Mouse (Mus musculus): ENCODE results near the gene Opcml. TPM values are rescaled to one million over a fixed set of nuclear protein-coding genes. Genes with fewer than 3 reads are reported as not detected.

Gene Opcml
- total RNA-seq, 1 experiment: 0.49 TPM

GRCm38 (mm10) chr9:28364473-28365159 is 574.0 kb downstream of the Opcml start:
- Histone ChIP-seq H3K36me3 (ENCODE audit: control insufficient read depth, insufficient read depth, low read length, poor library complexity, severe bottlenecking) (no peaks in the 10 kb centered on the region), H3K9me3 (ENCODE audit: control insufficient read depth, insufficient read depth, low read depth, low read length) (no peaks in the 10 kb centered on the region), H3K27ac (ENCODE audit: insufficient read depth, low read depth, low read length, poor library complexity, severe bottlenecking) (no peak overlapping the region), H3K9ac (ENCODE audit: insufficient read depth, low read depth, low read length, poor library complexity, severe bottlenecking) (no peak overlapping the region), H3K4me1 (ENCODE audit: control insufficient read depth in 2 of 2, insufficient read depth in 2 of 2, low read length in 2 of 2, poor library complexity in 1 of 2) (no peaks in the 10 kb centered on the region), H3K4me3 (ENCODE audit: insufficient read depth in 1 of 2, low read depth in 1 of 2, low read length in 2 of 2, poor library complexity in 1 of 2, severe bottlenecking in 1 of 2) (no peak overlapping the region)
- TF ChIP-seq ZC3H11A (IDR thresholded peaks at IDR 0.05; ENCODE audit: borderline replicate concordance, low read depth, low read length) (no peak), HCFC1 (IDR thresholded peaks at IDR 0.05; ENCODE audit: borderline replicate concordance, insufficient read depth, low read length) (no peak), CHD2 (IDR thresholded peaks at IDR 0.05; ENCODE audit: low read depth, low read length) (no peak), MAFK (IDR thresholded peaks at IDR 0.05; ENCODE audit: insufficient read depth, low read depth, low read length) (no peak), ZNF384 (IDR thresholded peaks at IDR 0.05; ENCODE audit: low read depth, low read length) (no peak)
- no peak for DNase-seq (ENCODE audit: low read depth, low spot score)
- in situ Hi-C loops (cut with MboI; ENCODE audit: low sequenced_read_pairs in 2 of 2, unreplicated experiment in 2 of 2): no loop called here

DNA sequence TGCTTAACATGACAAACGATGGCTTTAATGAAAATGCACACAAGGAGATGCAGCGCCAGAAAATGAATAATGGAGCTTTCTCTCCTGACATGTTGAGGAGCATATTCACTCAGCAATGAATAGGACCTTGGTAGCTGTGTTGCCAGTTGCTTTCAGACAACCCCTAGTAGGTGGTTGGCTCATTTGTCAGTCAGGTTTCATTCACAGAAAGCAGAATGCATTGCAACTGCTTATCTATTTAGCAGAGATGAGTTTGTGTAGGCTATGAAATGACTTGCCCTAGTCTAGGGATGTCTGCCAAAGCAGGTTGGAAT is 574.5 kb downstream of the Opcml start:
- no peaks in the 10 kb centered on the region for H3K36me3 ChIP-seq (ENCODE audit: control insufficient read depth, insufficient read depth, low read length, poor library complexity, severe bottlenecking)
- no peak overlapping the region for H3K4me3 ChIP-seq (ENCODE audit: insufficient read depth in 1 of 2, low read depth in 1 of 2, low read length in 2 of 2, poor library complexity in 1 of 2, severe bottlenecking in 1 of 2)
- H3K4me1 ChIP-seq (ENCODE audit: control insufficient read depth in 2 of 2, insufficient read depth in 2 of 2, low read length in 2 of 2, poor library complexity in 1 of 2): no peaks in the 10 kb centered on the region
- no peak for DNase-seq (ENCODE audit: low read depth, low spot score)
- H3K27ac ChIP-seq (ENCODE audit: insufficient read depth, low read depth, low read length, poor library complexity, severe bottlenecking): no peak overlapping the region
- in situ Hi-C loops (cut with MboI; ENCODE audit: low sequenced_read_pairs in 2 of 2, unreplicated experiment in 2 of 2): no loop called here
- no peaks in the 10 kb centered on the region for H3K9me3 ChIP-seq (ENCODE audit: control insufficient read depth, insufficient read depth, low read depth, low read length)
- H3K9ac ChIP-seq (ENCODE audit: insufficient read depth, low read depth, low read length, poor library complexity, severe bottlenecking): no peak overlapping the region
- TF ChIP-seq ZC3H11A (IDR thresholded peaks at IDR 0.05; ENCODE audit: borderline replicate concordance, low read depth, low read length) (no peak), ZNF384 (IDR thresholded peaks at IDR 0.05; ENCODE audit: low read depth, low read length) (no peak), CHD2 (IDR thresholded peaks at IDR 0.05; ENCODE audit: low read depth, low read length) (no peak), HCFC1 (IDR thresholded peaks at IDR 0.05; ENCODE audit: borderline replicate concordance, insufficient read depth, low read length) (no peak), MAFK (IDR thresholded peaks at IDR 0.05; ENCODE audit: insufficient read depth, low read depth, low read length) (no peak)

DNA sequence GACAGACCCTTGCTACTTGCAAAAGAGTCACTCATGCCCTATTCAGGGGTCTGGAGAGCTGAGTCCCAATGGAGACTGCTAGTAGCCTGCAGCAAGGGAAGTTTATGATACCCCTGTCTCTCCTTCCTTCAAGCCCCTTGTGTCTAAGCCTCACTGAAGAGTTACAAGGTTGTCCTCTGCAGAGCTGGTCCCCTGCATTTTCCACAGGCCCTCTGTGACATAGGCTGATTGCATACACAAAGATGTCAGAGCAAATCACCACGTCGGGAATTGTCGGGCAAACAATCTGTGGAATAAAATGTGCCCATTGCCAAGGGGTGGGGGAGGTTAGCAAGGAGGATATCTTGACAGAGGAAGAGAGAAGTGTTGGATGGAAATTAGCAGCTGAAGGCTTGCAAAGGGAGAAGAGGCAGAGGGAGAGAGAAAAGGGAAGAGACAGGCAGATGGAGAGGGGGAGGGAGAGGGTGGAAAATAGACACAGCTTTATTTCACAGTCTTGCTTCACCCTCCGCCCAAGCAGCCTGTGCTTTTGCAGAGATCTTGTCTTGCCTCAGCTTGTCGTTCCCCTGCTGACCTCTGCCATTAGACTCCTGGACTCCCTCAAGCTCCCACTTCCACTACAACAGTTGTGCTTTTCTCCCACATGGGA is 596.1 kb downstream of the Opcml start:
- Histone ChIP-seq H3K4me3 (ENCODE audit: insufficient read depth in 1 of 2, low read depth in 1 of 2, low read length in 2 of 2, poor library complexity in 1 of 2, severe bottlenecking in 1 of 2) (no peak overlapping the region), H3K27ac (ENCODE audit: insufficient read depth, low read depth, low read length, poor library complexity, severe bottlenecking) (no peak overlapping the region), H3K36me3 (ENCODE audit: control insufficient read depth, insufficient read depth, low read length, poor library complexity, severe bottlenecking) (no peaks in the 10 kb centered on the region), H3K9me3 (ENCODE audit: control insufficient read depth, insufficient read depth, low read depth, low read length) (no peaks in the 10 kb centered on the region), H3K9ac (ENCODE audit: insufficient read depth, low read depth, low read length, poor library complexity, severe bottlenecking) (no peak overlapping the region), H3K4me1 (ENCODE audit: control insufficient read depth in 2 of 2, insufficient read depth in 2 of 2, low read length in 2 of 2, poor library complexity in 1 of 2) (no peaks in the 10 kb centered on the region)
- in situ Hi-C loops (cut with MboI; ENCODE audit: low sequenced_read_pairs in 2 of 2, unreplicated experiment in 2 of 2): no loop called here
- TF ChIP-seq ZC3H11A (IDR thresholded peaks at IDR 0.05; ENCODE audit: borderline replicate concordance, low read depth, low read length) (no peak), MAFK (IDR thresholded peaks at IDR 0.05; ENCODE audit: insufficient read depth, low read depth, low read length) (no peak), CHD2 (IDR thresholded peaks at IDR 0.05; ENCODE audit: low read depth, low read length) (no peak), ZNF384 (IDR thresholded peaks at IDR 0.05; ENCODE audit: low read depth, low read length) (no peak), HCFC1 (IDR thresholded peaks at IDR 0.05; ENCODE audit: borderline replicate concordance, insufficient read depth, low read length) (no peak)
- no peak for DNase-seq (ENCODE audit: low read depth, low spot score)

DNA sequence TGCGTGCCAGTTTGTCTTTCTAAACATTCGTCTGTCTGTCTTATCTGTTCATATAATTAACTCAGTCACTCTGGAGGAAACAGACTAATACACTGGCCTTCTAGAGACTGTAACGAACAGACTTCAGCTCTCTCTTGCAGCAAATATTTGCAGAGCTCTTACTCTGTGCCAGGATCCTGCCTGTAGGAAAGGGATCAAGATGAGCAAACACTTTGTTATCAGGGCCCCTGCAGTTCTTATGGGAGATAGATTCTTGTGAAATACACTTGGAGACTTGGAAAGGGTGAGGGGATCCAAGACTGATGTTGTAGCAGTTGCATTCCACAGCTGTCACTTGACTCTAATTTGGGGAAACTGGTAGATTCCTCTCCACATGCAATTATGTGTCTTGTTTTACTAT is 604.6 kb downstream of the Opcml start:
- H3K9me3 ChIP-seq (ENCODE audit: control insufficient read depth, insufficient read depth, low read depth, low read length): no peaks in the 10 kb centered on the region
- no peak for TF ChIP-seq MAFK (IDR thresholded peaks at IDR 0.05; ENCODE audit: insufficient read depth, low read depth, low read length)
- TF ChIP-seq HCFC1 (IDR thresholded peaks at IDR 0.05; ENCODE audit: borderline replicate concordance, insufficient read depth, low read length): no peak
- no peak for TF ChIP-seq ZC3H11A (IDR thresholded peaks at IDR 0.05; ENCODE audit: borderline replicate concordance, low read depth, low read length)
- H3K27ac ChIP-seq (ENCODE audit: insufficient read depth, low read depth, low read length, poor library complexity, severe bottlenecking): no peak overlapping the region
- in situ Hi-C loops (cut with MboI; ENCODE audit: low sequenced_read_pairs in 2 of 2, unreplicated experiment in 2 of 2): no loop called here
- H3K4me1 ChIP-seq (ENCODE audit: control insufficient read depth in 2 of 2, insufficient read depth in 2 of 2, low read length in 2 of 2, poor library complexity in 1 of 2): no peaks in the 10 kb centered on the region
- no peak overlapping the region for H3K9ac ChIP-seq (ENCODE audit: insufficient read depth, low read depth, low read length, poor library complexity, severe bottlenecking)
- no peak overlapping the region for H3K4me3 ChIP-seq (ENCODE audit: insufficient read depth in 1 of 2, low read depth in 1 of 2, low read length in 2 of 2, poor library complexity in 1 of 2, severe bottlenecking in 1 of 2)
- H3K36me3 ChIP-seq (ENCODE audit: control insufficient read depth, insufficient read depth, low read length, poor library complexity, severe bottlenecking): no peaks in the 10 kb centered on the region
- DNase-seq (ENCODE audit: low read depth, low spot score): no peak
